Mouse (Mus musculus) heart, postnatal 25 days (tissue): Measurements from ENCODE around the gene Slc4a1. TPM values are rescaled to one million over a fixed set of nuclear protein-coding genes. Genes with fewer than 3 reads are reported as not detected.

Experiments
- DNase-seq: peaks from one replicate; pipeline ENCODE4 v3.0.0; 2022; ENCODE audit warnings: low spot score
- intact Hi-C: fragments of 180-260 bp; cut with DNase I; formaldehyde crosslinking; loops from one replicate; pipeline ENCODE4 v1.15.1; 2025
- total RNA-seq, 2 experiments: library from RNA; stranded (reverse); gene quantifications; 2 replicates each; pipeline ENCODE4 v1.2.3; 2021

Gene Slc4a1
- total RNA-seq, 2 experiments from 2014 or later, result 5.3 to 9.5 TPM

- no peak for DNase-seq
- intact Hi-C loops, result no loop called here
Observed at GRCm38 (mm10) chr11:102356636-102357350, 9.2 kb downstream of the Slc4a1 start.

- no peak for DNase-seq
- intact Hi-C loops, result no loop called here
Observed at GRCm38 (mm10) chr11:102356190-102356589, 9.8 kb downstream of the Slc4a1 start.

GRCm38 (mm10) chr11:102355501-102355900 is 10.5 kb downstream of the Slc4a1 start:
- no peak for DNase-seq
- intact Hi-C loops, result no loop called here

GRCm38 (mm10) chr11:102353021-102353431 is 13.0 kb downstream of the Slc4a1 start:
- intact Hi-C loops, result no loop called here
- no peak for DNase-seq

GRCm38 (mm10) chr11:102352378-102352777 is 13.6 kb downstream of the Slc4a1 start:
- DNase-seq, result no peak
- intact Hi-C loops, result no loop called here

GRCm38 (mm10) chr11:102350981-102351523 is 15.0 kb downstream of the Slc4a1 start:
- DNase-seq, result no peak
- intact Hi-C loops, result no loop called here

GRCm38 (mm10) chr11:102350416-102350815 is 15.6 kb downstream of the Slc4a1 start:
- intact Hi-C loops, result no loop called here
- no peak for DNase-seq

- no peak for DNase-seq
- intact Hi-C loops, result no loop called here
Observed at GRCm38 (mm10) chr11:102349189-102349954, 16.6 kb downstream of the Slc4a1 start.

GRCm38 (mm10) chr11:102348771-102349170 is 17.2 kb downstream of the Slc4a1 start:
- intact Hi-C loops, result no loop called here
- no peak for DNase-seq

- DNase-seq, result no peak
- intact Hi-C loops, result no loop called here
Observed at GRCm38 (mm10) chr11:102348101-102348585, 17.9 kb downstream of the Slc4a1 start.

- no peak for DNase-seq
- intact Hi-C loops, result no loop called here
Observed at GRCm38 (mm10) chr11:102347683-102348082, 18.3 kb downstream of the Slc4a1 start.

GRCm38 (mm10) chr11:102346926-102347325 is 19.1 kb downstream of the Slc4a1 start:
- DNase-seq, result no peak
- intact Hi-C loops, result no loop called here

- DNase-seq, result no peak
- intact Hi-C loops, result no loop called here
Observed at GRCm38 (mm10) chr11:102344458-102344857, 21.5 kb downstream of the Slc4a1 start.

- intact Hi-C loops, result no loop called here
- no peak for DNase-seq
Observed at GRCm38 (mm10) chr11:102342742-102343141, 23.3 kb downstream of the Slc4a1 start.

- intact Hi-C loops, result no loop called here
- no peak for DNase-seq
Observed at GRCm38 (mm10) chr11:102341101-102341500, 24.9 kb downstream of the Slc4a1 start.

- DNase-seq, result no peak
- intact Hi-C loops, result loop anchor here (1.0 to 2.0 kb wide), 2 partner anchors 19 to 67 kb away; partner anchors contain the start of gene Slc25a39
Observed at GRCm38 (mm10) chr11:102339624-102340023, 26.4 kb downstream of the Slc4a1 start.

GRCm38 (mm10) chr11:102339195-102339594 is 26.8 kb downstream of the Slc4a1 start:
- no peak for DNase-seq
- intact Hi-C loops, result loop anchor here (1.0 to 2.0 kb wide), 2 partner anchors 19 to 68 kb away; partner anchors contain the start of gene Slc25a39

- peak; percentile 81 for DNase-seq
- intact Hi-C loops, result loop anchor here (2.0 kb wide), 1 partner anchor 68 kb away; the partner anchor contains the start of gene Slc25a39
Observed at GRCm38 (mm10) chr11:102338561-102338960, 27.4 kb downstream of the Slc4a1 start.

GRCm38 (mm10) chr11:102337921-102338320 is 28.1 kb downstream of the Slc4a1 start:
- DNase-seq, result no peak
- intact Hi-C loops, result loop anchor here (2.0 kb wide), 1 partner anchor 69 kb away; the partner anchor contains the start of gene Slc25a39

GRCm38 (mm10) chr11:102336191-102336590 is 29.8 kb downstream of the Slc4a1 start:
- intact Hi-C loops, result no loop called here
- no peak for DNase-seq
